Mouse (Mus musculus) mature B cell (primary cell): Measurements from ENCODE around the gene Bend5.

Experiments used
- in situ Hi-C: fragments of 300-500 bp; cut with MboI; formaldehyde crosslinking; loops from 2 replicates; pipeline ENCODE4 v1.14.3; 2019

Bend5 gene

DNA sequence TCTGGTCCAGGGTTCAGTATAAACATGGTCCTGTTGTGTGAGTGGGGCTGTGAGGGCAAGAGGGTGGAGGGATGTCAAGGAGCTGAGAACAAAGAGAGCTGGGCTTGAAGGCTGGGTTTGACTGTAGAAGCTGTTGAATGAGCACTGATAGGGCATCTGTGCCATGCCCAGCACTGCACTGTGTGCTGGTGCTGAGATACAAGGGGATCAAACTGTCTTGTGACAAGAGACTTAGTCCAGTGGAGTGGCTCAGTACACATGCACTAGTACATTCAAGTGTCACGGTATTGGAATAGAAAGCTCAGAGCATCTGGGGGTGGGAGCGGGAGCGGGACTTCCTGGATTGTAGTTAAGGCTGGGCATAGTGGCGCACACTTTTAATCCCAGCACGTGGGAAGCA is 71.4 kb downstream of the Bend5 start:
- in situ Hi-C loops, result no loop called here

DNA sequence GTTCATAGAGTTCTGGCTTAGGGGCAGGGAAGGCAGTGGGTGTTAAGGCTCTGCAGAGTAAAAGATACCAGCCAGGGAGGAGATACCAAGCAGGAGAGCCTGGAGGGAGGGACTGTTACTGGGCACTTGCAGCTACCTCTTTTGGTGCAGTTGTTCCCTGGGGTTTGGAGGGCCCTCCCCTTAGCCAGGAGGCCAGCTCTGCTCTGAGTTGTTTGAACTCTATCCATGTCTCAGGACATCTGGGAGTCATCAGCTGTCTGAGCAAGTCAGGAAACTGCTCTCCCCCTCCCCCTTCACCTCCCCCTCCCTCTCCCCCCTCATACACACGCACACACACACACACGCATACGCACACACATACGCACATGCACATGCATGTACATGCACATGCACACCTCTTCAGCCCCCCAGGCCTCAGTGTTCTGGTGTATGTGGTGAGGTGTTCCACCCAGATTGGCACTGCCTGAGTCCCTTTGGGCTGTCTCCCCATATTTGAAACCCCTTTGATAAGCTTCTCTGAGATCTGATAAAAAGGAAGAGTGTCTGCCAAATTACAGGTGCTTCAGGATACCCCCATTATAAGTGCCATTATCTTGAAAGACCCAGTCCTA is 72.5 kb downstream of the Bend5 start:
- in situ Hi-C loops, result no loop called here

DNA sequence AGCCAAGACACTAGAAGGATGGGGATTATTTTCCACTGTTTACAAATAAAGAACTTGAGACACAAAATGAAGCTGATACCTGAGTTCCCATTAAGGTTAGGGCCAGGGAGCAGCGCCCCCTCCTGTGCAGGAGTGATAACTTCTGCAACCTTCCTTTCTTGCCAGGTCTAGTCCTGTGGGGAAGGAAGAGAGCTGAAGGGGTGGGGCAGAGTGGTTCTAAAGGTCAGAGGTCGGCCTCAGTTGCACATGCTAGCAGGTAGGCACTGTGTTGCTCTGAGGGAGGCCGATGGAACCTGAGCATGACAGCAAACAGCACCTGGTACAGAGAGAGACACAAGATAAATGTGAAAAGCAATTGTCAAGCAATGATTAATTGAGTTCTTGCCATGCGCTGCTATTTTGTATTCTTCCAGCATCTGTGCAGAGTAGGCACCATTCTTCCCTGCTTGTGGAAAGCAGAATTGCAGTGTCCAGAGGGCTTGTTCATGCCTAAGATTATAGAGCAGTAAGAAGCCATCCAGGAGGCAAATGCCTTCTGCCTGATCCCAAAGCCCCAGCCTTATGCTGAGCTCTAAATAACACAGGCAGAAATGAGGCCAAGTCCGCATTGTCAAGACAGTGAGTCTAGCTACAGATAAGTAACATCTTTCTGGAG is 79.1 kb downstream of the Bend5 start:
- in situ Hi-C loops, result loop anchor here (10.0 kb wide), 1 partner anchor 179 kb away; no protein-coding TSS in a partner anchor

DNA sequence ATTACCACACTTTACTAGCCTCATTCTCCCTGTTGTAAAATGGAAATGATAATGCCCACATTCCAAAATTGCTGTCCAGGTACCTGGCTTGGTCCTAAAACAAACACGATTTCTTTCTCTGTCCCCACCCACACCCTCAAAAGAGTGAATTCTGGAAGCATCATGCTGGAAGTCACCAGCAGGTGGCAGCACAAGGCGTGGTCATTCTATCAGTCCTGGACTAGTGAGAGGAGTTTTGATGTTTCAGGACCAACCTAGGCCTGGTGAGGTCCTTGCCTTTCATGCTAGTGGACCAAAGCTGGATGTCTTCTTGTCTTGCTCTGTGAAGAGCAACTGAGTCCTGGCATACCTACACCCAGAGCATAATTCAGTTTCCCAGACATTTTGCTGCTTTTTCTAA is 81.1 kb downstream of the Bend5 start:
- in situ Hi-C loops, result loop anchor here (10.0 kb wide), 1 partner anchor 181 kb away; no protein-coding TSS in a partner anchor

DNA sequence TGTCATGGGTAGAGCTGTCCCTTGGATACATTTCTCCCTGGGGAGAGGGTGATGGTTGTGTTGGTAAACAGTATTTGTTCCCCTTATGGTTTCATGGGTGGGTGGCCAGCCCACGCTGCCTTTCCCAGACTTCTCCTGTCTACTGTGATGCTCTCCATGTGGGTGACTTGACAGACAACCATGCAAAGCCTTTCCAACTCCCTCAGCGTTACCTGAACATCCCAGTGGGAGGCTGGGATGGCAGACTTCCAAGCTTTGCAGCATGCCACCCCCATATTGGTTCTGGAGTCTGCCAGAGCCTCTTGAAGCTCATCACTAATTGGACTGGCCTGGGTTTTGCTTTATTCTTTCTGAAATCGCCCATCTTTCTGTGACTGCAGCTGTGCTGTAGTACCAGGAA is 83.9 kb downstream of the Bend5 start:
- in situ Hi-C loops, result loop anchor here (10.0 kb wide), 1 partner anchor 184 kb away; no protein-coding TSS in a partner anchor

DNA sequence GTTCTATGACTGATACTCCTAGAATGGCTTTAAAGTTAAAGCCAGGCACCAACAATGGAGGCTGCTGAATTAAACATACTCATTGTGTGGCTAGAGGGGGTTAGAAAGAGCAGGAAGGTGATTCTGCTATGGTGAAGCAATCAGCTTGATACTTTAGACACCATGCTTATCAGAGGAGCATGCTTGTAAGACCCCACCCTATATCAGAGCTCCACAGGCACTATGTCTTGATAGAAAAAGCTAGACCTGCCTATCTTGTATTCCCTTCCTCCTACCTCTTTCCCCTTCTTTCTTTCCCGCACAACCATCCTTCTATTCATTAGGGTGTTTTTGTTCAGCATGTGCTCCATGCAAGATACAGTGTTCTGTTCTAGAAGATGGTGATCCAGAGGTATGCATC is 86.6 kb downstream of the Bend5 start:
- in situ Hi-C loops, result no loop called here

DNA sequence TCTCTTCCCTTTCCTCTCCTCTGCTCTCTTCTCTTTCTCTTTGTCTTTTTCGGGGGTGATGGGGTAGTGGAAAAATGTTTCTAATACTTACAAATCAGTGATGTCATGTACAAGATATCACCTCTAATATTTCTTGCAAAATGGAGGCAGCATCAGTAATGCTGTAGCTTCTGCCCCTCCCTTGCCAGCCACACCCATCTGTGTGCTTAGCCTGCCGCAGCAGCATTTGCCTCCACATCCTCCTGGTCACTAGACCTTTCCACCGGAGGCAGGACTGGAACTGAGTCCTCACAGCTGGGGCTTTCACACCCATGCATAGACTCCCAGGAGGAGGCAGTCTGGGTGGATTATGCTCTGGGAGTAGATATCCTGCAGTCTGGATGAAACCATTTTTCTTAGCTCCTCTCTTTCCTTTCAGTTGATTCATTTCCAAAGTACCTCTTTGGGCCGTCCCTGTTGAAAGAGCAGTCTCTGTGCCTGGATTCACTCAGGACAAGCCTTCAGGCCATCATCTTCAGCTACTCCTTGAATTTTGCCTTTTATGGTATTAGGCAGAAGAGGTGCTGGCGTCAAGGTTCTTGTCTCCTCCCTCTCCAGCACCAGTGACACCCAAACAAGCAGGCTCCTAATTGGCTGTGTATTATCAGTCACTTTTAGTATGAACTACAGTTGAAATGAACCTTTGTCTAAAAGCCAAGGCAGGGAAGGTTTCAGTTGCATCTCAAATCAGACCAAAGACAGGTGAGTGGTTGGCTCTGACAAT is 88.3 kb downstream of the Bend5 start:
- in situ Hi-C loops, result no loop called here

DNA sequence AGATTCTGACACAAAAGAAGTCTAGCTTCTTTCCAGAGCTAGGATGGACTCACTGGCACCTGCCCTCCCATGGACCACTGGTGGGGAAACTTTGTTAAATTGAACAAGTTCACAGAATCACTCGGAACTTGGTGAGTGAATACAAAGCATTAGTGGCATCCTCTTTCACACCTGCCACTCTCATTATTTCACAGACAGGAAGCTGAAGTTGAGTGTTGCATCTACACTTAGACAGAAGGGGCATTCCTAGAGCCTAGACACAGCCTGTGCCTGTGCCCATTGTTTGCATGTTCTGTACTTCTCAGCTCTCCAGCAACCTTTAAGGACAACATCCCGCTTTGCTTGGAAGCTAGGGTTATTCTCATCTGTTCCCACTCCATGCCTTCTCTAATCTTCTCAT is 90.1 kb downstream of the Bend5 start:
- in situ Hi-C loops, result no loop called here
